ENCODE assay signal across 37 mouse cellular contexts in genomic region chr19:39886699-39887098, GRCm38 (mm10). TPM values are rescaled to one million over a fixed set of nuclear protein-coding genes. Genes with fewer than 3 reads are reported as not detected.
"Had no signal": no experiment of that assay in that cellular context is flagged by ENCODE, and none has a peak within 500 bp of the region (broad histone marks: within the 10 kb centered on the region; RNA-seq: fewer than 3 reads in every experiment).

Gene Cyp2c69 (minus strand): TSS chr19:39886799.

RNA-seq across cellular contexts. Expression of gene Cyp2c69, which starts in this region (rescaled TPM):
- total RNA-seq: left cerebral cortex, adult 2 months; left cerebral cortex, adult 8-10 months; left cerebral cortex, postnatal 10 days; left cerebral cortex, postnatal 14 days; left cerebral cortex, postnatal 25 days; left cerebral cortex, postnatal 36 days; left cerebral cortex, postnatal 4 days; megakaryocyte progenitor cell, adult 5-6 weeks; megakaryocyte, adult 5-6 weeks; megakaryocyte-erythroid progenitor cell, adult 5-6 weeks; midbrain, postnatal 0 days; monocyte, adult 5-6 weeks had no signal
- polyA plus RNA-seq: limb, embryonic 10.5 days; limb, embryonic 11.5 days; limb, embryonic 12.5 days; limb, embryonic 13.5 days; limb, embryonic 14.5 days; limb, embryonic 15.5 days; liver, embryonic 11.5 days; liver, embryonic 12.5 days; liver, embryonic 13.5 days; lung, adult 2 months; lung, embryonic 14.5 days; lung, embryonic 15.5 days; lung, embryonic 16.5 days; lung, postnatal 0 days; macrophage; midbrain, embryonic 10.5 days; midbrain, embryonic 11.5 days; midbrain, embryonic 12.5 days; midbrain, embryonic 13.5 days; midbrain, embryonic 14.5 days; midbrain, embryonic 15.5 days; midbrain, embryonic 16.5 days; midbrain, postnatal 0 days; myocyte; neural tube, embryonic 11.5 days; neural tube, embryonic 12.5 days had no signal
